ENCODE assay signal across 8 mouse cellular contexts in the genomic region with DNA sequence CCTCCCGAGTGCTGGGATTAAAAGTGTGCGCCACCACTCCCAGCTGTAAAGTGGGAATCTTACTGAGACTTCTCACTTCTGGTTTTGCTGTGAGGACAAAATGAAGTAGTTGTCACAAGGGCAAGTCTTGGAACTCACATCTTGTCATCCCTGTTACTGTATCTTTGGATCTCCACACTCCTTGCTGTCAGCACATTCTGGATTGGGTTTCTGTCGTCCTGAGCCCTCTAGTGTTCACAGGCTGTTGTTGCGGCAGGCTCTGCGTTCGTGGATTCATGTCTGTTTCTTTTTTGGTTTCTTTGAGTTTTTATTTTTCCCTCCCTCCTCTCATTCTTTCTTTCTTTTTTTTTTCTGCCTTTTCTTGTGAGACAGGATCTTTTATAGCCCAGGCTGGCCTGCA. TPM values are rescaled to one million over a fixed set of nuclear protein-coding genes. Genes with fewer than 3 reads are reported as not detected.
DNase-seq lines count a peak whose midpoint lies in the region; ATAC-seq and TF ChIP-seq lines count a peak whose summit lies in the region.

No protein-coding gene starts in this region.

- DNase-seq in left cerebral cortex, adult 11 months (ENCODE audit: low spot score) = peak; percentile 48
- no peak for DNase-seq in left cerebral cortex, adult 8-10 months (ENCODE audit: low spot score in 2 of 2)
- DNase-seq in MN1 (ENCODE audit: low spot score) = peak; percentile 85
- peak; percentile 75 for DNase-seq in embryonic facial prominence, embryonic 11.5 days (ENCODE audit: low spot score)
- peak; percentile 78 for DNase-seq in induced T-regulatory cell, adult 2 months (ENCODE audit: low read depth)
- DNase-seq in liver, embryonic 14.5 days (ENCODE audit: low read depth in 3 of 3, low spot score in 3 of 3) = peak; percentile 74 to 80 (median 75)
- peak; percentile 67 for DNase-seq in right cerebral cortex, postnatal 14 days

- H3K9ac ChIP-seq in embryonic facial prominence, embryonic 11.5 days (replicated peaks; ENCODE audit: low read length) = peak overlapping the region; percentile 9; the same call in 1 of the 2 replicates
- H3K9ac ChIP-seq in liver, embryonic 14.5 days (replicated peaks) = peak overlapping the region; percentile 64
- no peak overlapping the region for H3K9ac ChIP-seq in forebrain, embryonic 15.5 days (replicated peaks)

- no peaks in the 10 kb centered on the region for H3K4me1 ChIP-seq in embryonic facial prominence, embryonic 11.5 days (ENCODE audit: control insufficient read depth, insufficient read depth, low read length)
- peaks cover 65 to 71% of the 10 kb centered on the region in 2 experiments for H3K4me1 ChIP-seq in liver, embryonic 14.5 days (replicated peaks; ENCODE audit: control insufficient read depth in 2 of 2, insufficient read depth in 2 of 2, low read length in 1 of 2)
- peaks cover 6% of the 10 kb centered on the region; the same call in 1 of the 2 replicates for H3K4me1 ChIP-seq in forebrain, embryonic 15.5 days

- H3K27me3 ChIP-seq in embryonic facial prominence, embryonic 11.5 days (ENCODE audit: control insufficient read depth, insufficient read depth, low read length) = no peaks in the 10 kb centered on the region
- no peaks in the 10 kb centered on the region for H3K27me3 ChIP-seq in liver, embryonic 14.5 days (ENCODE audit: control insufficient read depth, insufficient read depth, low read length)
- no peaks in the 10 kb centered on the region for H3K27me3 ChIP-seq in forebrain, embryonic 15.5 days

- no peak overlapping the region for H3K27ac ChIP-seq in embryonic facial prominence, embryonic 11.5 days (replicated peaks; ENCODE audit: low read depth, low read length)
- H3K27ac ChIP-seq in liver, embryonic 14.5 days = peak overlapping the region; percentile 100
- no peak overlapping the region for H3K27ac ChIP-seq in forebrain, embryonic 15.5 days (replicated peaks)

- no peaks in the 10 kb centered on the region for H3K36me3 ChIP-seq in embryonic facial prominence, embryonic 11.5 days (replicated peaks; ENCODE audit: control insufficient read depth, insufficient read depth, low read depth, low read length)
- H3K36me3 ChIP-seq in liver, embryonic 14.5 days (replicated peaks; ENCODE audit: control insufficient read depth, insufficient read depth, low read depth) = no peaks in the 10 kb centered on the region
- H3K36me3 ChIP-seq in forebrain, embryonic 15.5 days = no peaks in the 10 kb centered on the region

- 31% methylated on average over 6 of the region's 6 CpGs for WGBS in embryonic facial prominence, embryonic 11.5 days
- 28% methylated on average over 6 of the region's 6 CpGs for WGBS in liver, embryonic 14.5 days (ENCODE audit: insufficient replicate concordance)
- WGBS in forebrain, embryonic 15.5 days = 36% methylated on average over 6 of the region's 6 CpGs

- ATAC-seq in embryonic facial prominence, embryonic 11.5 days (replicated peaks; ENCODE audit: insufficient number of reproducible peaks, low FRiP score, low TSS enrichment, low read depth) = no peak
- ATAC-seq in liver, embryonic 14.5 days (ENCODE audit: insufficient read depth) = no peak
- ATAC-seq in forebrain, embryonic 15.5 days (replicated peaks) = no peak

- TF ChIP-seq CTCF in liver, embryonic 14.5 days (IDR thresholded peaks at IDR 0.05; ENCODE audit: low read depth) = peak; percentile 97

- no peak overlapping the region for H3K4me3 ChIP-seq in embryonic facial prominence, embryonic 11.5 days (ENCODE audit: low read depth, low read length)
- no peak overlapping the region for H3K4me3 ChIP-seq in liver, embryonic 14.5 days (ENCODE audit: insufficient read depth in 1 of 2, low read depth in 2 of 2, low read length in 2 of 2)
- no peak overlapping the region for H3K4me3 ChIP-seq in forebrain, embryonic 15.5 days

- H3K4me2 ChIP-seq in embryonic facial prominence, embryonic 11.5 days (ENCODE audit: low read depth, low read length) = no peak overlapping the region
- peak overlapping the region; percentile 49 for H3K4me2 ChIP-seq in liver, embryonic 14.5 days (ENCODE audit: low read depth)
- no peak overlapping the region for H3K4me2 ChIP-seq in forebrain, embryonic 15.5 days (replicated peaks)

- H3K9me3 ChIP-seq in embryonic facial prominence, embryonic 11.5 days (replicated peaks; ENCODE audit: control insufficient read depth, low read length) = no peaks in the 10 kb centered on the region
- no peaks in the 10 kb centered on the region for H3K9me3 ChIP-seq in liver, embryonic 14.5 days (ENCODE audit: control insufficient read depth, low read length)
- no peaks in the 10 kb centered on the region for H3K9me3 ChIP-seq in forebrain, embryonic 15.5 days

- peak; percentile 52 for TF ChIP-seq EP300 in liver, embryonic 14.5 days (IDR thresholded peaks at IDR 0.05; ENCODE audit: low read depth)

RNA-seq across cellular contexts. Expression of a gene that starts 20.4 kb away (rescaled TPM):
- total RNA-seq in left cerebral cortex, adult 8-10 months (2022) = 100 to 1,000 TPM; 248 to 277 (median 262) TPM
- polyA plus RNA-seq in embryonic facial prominence, embryonic 11.5 days (2014; fragmentation: Nextera tagmentation; extraction: Ambion mirVana) = 46.2 and 48.6 TPM in 2 replicates
- polyA plus RNA-seq in liver, embryonic 14.5 days (2012; rRNA removed) = 6.7 and 7.6 TPM in 2 replicates
- 6.2 and 10.6 TPM in 2 replicates for polyA plus RNA-seq in liver, embryonic 14.5 days (2014; fragmentation: Nextera tagmentation; extraction: Ambion mirVana)
- polyA plus RNA-seq in forebrain, embryonic 15.5 days (2015; fragmentation: Nextera tagmentation; extraction: Ambion mirVana) = 76.2 and 88.8 TPM in 2 replicates

RNA-seq across cellular contexts. Expression of a gene that starts 35.1 kb away (rescaled TPM):
- total RNA-seq in left cerebral cortex, adult 8-10 months (2022) = 10 to 100 TPM; 26.8 to 31.7 (median 28.8) TPM
- 3.5 TPM in 2 replicates for polyA plus RNA-seq in embryonic facial prominence, embryonic 11.5 days (2014; fragmentation: Nextera tagmentation; extraction: Ambion mirVana)
- polyA plus RNA-seq in liver, embryonic 14.5 days (2012; rRNA removed) = 1.4 TPM in 2 replicates
- 1.1 and 1.4 TPM in 2 replicates for polyA plus RNA-seq in liver, embryonic 14.5 days (2014; fragmentation: Nextera tagmentation; extraction: Ambion mirVana)
- polyA plus RNA-seq in forebrain, embryonic 15.5 days (2015; fragmentation: Nextera tagmentation; extraction: Ambion mirVana) = 16.4 and 17.0 TPM in 2 replicates

RNA-seq across cellular contexts. Expression of a gene that starts 45.8 kb away (rescaled TPM):
- 10 to 100 TPM in 1 of 4 experiments, 1 to 10 TPM in 3; 6.9 to 15.6 (median 8.9) TPM for total RNA-seq in left cerebral cortex, adult 8-10 months (2022)
- polyA plus RNA-seq in embryonic facial prominence, embryonic 11.5 days (2014; fragmentation: Nextera tagmentation; extraction: Ambion mirVana) = 1.8 and 1.9 TPM in 2 replicates
- 7.8 and 8.9 TPM in 2 replicates for polyA plus RNA-seq in liver, embryonic 14.5 days (2012; rRNA removed)
- 9.8 and 12.5 TPM in 2 replicates for polyA plus RNA-seq in liver, embryonic 14.5 days (2014; fragmentation: Nextera tagmentation; extraction: Ambion mirVana)
- 0.46 and 0.54 TPM in 2 replicates for polyA plus RNA-seq in forebrain, embryonic 15.5 days (2015; fragmentation: Nextera tagmentation; extraction: Ambion mirVana)

Comparison
In these comparisons a context has a peak if more than half of its experiments do, and no peak if none do; other contexts are left out.
1. DNase-seq: peak in left cerebral cortex, adult 11 months (single experiment), MN1 (single experiment), embryonic facial prominence, embryonic 11.5 days (single experiment), induced T-regulatory cell, adult 2 months (single experiment), liver, embryonic 14.5 days (3 of 3) and right cerebral cortex, postnatal 14 days (single experiment); none in left cerebral cortex, adult 8-10 months (0 of 2).